ENCODE assay signal across 33 mouse cellular contexts in genomic region chr17:46966892-46967291, GRCm38 (mm10). TPM values are rescaled to one million over a fixed set of nuclear protein-coding genes. Genes with fewer than 3 reads are reported as not detected.
DNase-seq lines count a peak whose midpoint lies in the region; ATAC-seq lines count a peak whose summit lies in the region.
"Had no signal": no experiment of that assay in that cellular context is flagged by ENCODE, and none has a peak within 500 bp of the region (broad histone marks: within the 10 kb centered on the region; RNA-seq: fewer than 3 reads in every experiment).

No protein-coding gene starts in this region.

- ATAC-seq in CD4-positive, CD25-positive, alpha-beta regulatory T cell, adult 4 months = peak; percentile 91
- ATAC-seq in neutrophil, adult 5-6 weeks (ENCODE audit: extremely low read depth, insufficient number of reproducible peaks, low FRiP score, poor library complexity, severe bottlenecking) = peak; percentile 33; the same call in 1 of the 2 replicates
- ATAC-seq: forebrain, embryonic 14.5 days; Patski had no signal

- intact Hi-C loops in heart, postnatal 25 days (cut with DNase I) = no loop called here
- intact Hi-C loops in heart, postnatal 14 days (cut with DNase I) = no loop called here

- peak; percentile 72 for DNase-seq in heart, adult 11 months
- DNase-seq in heart, postnatal 25 days (ENCODE audit: low spot score) = no peak
- DNase-seq in induced T-regulatory cell, adult 2 months (ENCODE audit: low read depth) = peak; percentile 76
- no peak for DNase-seq in heart, postnatal 14 days
- no peak for DNase-seq in layer of hippocampus, postnatal 36 days
- DNase-seq in heart, postnatal 4 days = no peak
- DNase-seq: adrenal gland, postnatal 25 days; cerebellum, adult 9-10 months; gastrocnemius, postnatal 14 days; heart, adult 18-20 months; heart, postnatal 10 days; kidney, adult 2 months; liver, embryonic 13.5 days; lung, adult 2 months; lung, postnatal 14 days had no signal

RNA-seq across cellular contexts. Expression of gene Ubr2, which starts 43.5 kb away (rescaled TPM):
- 10 to 100 TPM; 65.7 to 73.5 TPM for total RNA-seq in heart, postnatal 25 days (2021)
- polyA plus RNA-seq in CD4-positive, CD25-positive, alpha-beta regulatory T cell, adult 4 months (2017; shearing (Covaris generic)) = 10 to 100 TPM; 13.7 to 20.3 TPM
- total RNA-seq in neutrophil, adult 5-6 weeks (2017) = 69.0 and 70.2 TPM in 2 replicates
- 10 to 100 TPM; 70.1 to 77.4 TPM for total RNA-seq in heart, postnatal 14 days (2021)
- 10 to 100 TPM; 59.3 to 64.2 TPM for total RNA-seq in layer of hippocampus, postnatal 36 days (2021)
- 10 to 100 TPM; 44.9 to 49.5 TPM for total RNA-seq in heart, postnatal 4 days (2021)

RNA-seq across cellular contexts. Expression of gene Prph2, which starts 56.6 kb away (rescaled TPM):
- not detected for total RNA-seq in heart, postnatal 25 days (2021)
- not detected for polyA plus RNA-seq in CD4-positive, CD25-positive, alpha-beta regulatory T cell, adult 4 months (2017; shearing (Covaris generic))
- not detected in 2 replicates for total RNA-seq in neutrophil, adult 5-6 weeks (2017)
- not detected for total RNA-seq in heart, postnatal 14 days (2021)
- not detected for total RNA-seq in layer of hippocampus, postnatal 36 days (2021)
- not detected for total RNA-seq in heart, postnatal 4 days (2021)
- total RNA-seq: adrenal gland, postnatal 25 days; CH12.LX; gastrocnemius, postnatal 14 days; heart, adult 18-20 months; heart, postnatal 10 days; layer of hippocampus, adult 8-10 months; left cerebral cortex, adult 18-20 months; left cerebral cortex, postnatal 25 days; megakaryocyte progenitor cell, adult 5-6 weeks had no signal
- polyA plus RNA-seq: embryonic facial prominence, embryonic 15.5 days; forebrain, embryonic 14.5 days; G1E; heart, embryonic 12.5 days; hindbrain, embryonic 13.5 days; intestine, embryonic 14.5 days; kidney, adult 2 months; limb, embryonic 14.5 days; liver, embryonic 13.5 days; lung, adult 2 months; midbrain, embryonic 12.5 days; neural tube, embryonic 12.5 days; Patski; stomach, embryonic 16.5 days had no signal

Comparison
In these comparisons a context has a peak if more than half of its experiments do, and no peak if none do; other contexts are left out.
1. DNase-seq: peak in heart, adult 11 months (single experiment) and induced T-regulatory cell, adult 2 months (single experiment); none in heart, postnatal 25 days (single experiment), heart, postnatal 14 days (0 of 2), layer of hippocampus, postnatal 36 days (0 of 2) and heart, postnatal 4 days (single experiment).